Mouse (Mus musculus) spleen, postnatal 14 days (tissue): ENCODE measurements around the gene Harbi1.

ENCODE experiments used
- DNase-seq, 2 experiments: peaks; one replicate each; pipeline ENCODE4 v3.0.0; 2021 to 2022; ENCODE audit warnings: low spot score in 2 of 2

Gene Harbi1

GRCm38 (mm10) chr2:91710272-91711234 is at the start of gene Harbi1, which contains the start of gene Atg13:
Gene Harbi1 (plus strand): TSS chr2:91710852.
Gene Atg13 (minus strand): TSS chr2:91710576.
- peak; percentile 84 to 94 for DNase-seq

- no peak for DNase-seq
Observed at GRCm38 (mm10) chr2:91660981-91661380, 49.7 kb upstream of the Harbi1 start.

GRCm38 (mm10) chr2:91664780-91665179 is 45.9 kb upstream of the Harbi1 start:
- no peak for DNase-seq

- DNase-seq = no peak
Observed at GRCm38 (mm10) chr2:91666386-91666910, 44.2 kb upstream of the Harbi1 start.

- no peak for DNase-seq
Observed at GRCm38 (mm10) chr2:91667747-91668146, 42.9 kb upstream of the Harbi1 start.

GRCm38 (mm10) chr2:91669326-91669725 is 41.3 kb upstream of the Harbi1 start:
- no peak for DNase-seq

GRCm38 (mm10) chr2:91670038-91670437 is 40.6 kb upstream of the Harbi1 start:
- no peak for DNase-seq

GRCm38 (mm10) chr2:91673587-91673986 is 37.1 kb upstream of the Harbi1 start:
- no peak for DNase-seq

GRCm38 (mm10) chr2:91674895-91675294 is 35.8 kb upstream of the Harbi1 start:
- no peak for DNase-seq

- DNase-seq = no peak
Observed at GRCm38 (mm10) chr2:91676420-91676819, 34.2 kb upstream of the Harbi1 start.

GRCm38 (mm10) chr2:91676961-91677360 is 33.7 kb upstream of the Harbi1 start:
- no peak for DNase-seq

GRCm38 (mm10) chr2:91682850-91683249 is 27.8 kb upstream of the Harbi1 start:
- peak in 1 of 2 experiments; percentile 7 for DNase-seq

- no peak for DNase-seq
Observed at GRCm38 (mm10) chr2:91683919-91684318, 26.7 kb upstream of the Harbi1 start.

GRCm38 (mm10) chr2:91689452-91689851 is 21.2 kb upstream of the Harbi1 start:
- DNase-seq = no peak

GRCm38 (mm10) chr2:91695436-91696224 is 15.0 kb upstream of the Harbi1 start:
- DNase-seq = no peak

GRCm38 (mm10) chr2:91696225-91696590 is 14.4 kb upstream of the Harbi1 start:
- no peak for DNase-seq

GRCm38 (mm10) chr2:91699225-91699624 is 11.4 kb upstream of the Harbi1 start:
- DNase-seq = no peak

GRCm38 (mm10) chr2:91701366-91701765 is 9.3 kb upstream of the Harbi1 start:
- no peak for DNase-seq

- no peak for DNase-seq
Observed at GRCm38 (mm10) chr2:91705736-91706135, 4.9 kb upstream of the Harbi1 start.

- no peak for DNase-seq
Observed at GRCm38 (mm10) chr2:91706456-91706855, 4.2 kb upstream of the Harbi1 start.

GRCm38 (mm10) chr2:91708361-91708760 is 2.3 kb upstream of the Harbi1 start:
- DNase-seq = no peak

- DNase-seq = no peak
Observed at GRCm38 (mm10) chr2:91711256-91711925, 739 bp downstream of the Harbi1 start.
